Comparison of ENCODE assay signal across 8 mouse cellular contexts in the genomic region with DNA sequence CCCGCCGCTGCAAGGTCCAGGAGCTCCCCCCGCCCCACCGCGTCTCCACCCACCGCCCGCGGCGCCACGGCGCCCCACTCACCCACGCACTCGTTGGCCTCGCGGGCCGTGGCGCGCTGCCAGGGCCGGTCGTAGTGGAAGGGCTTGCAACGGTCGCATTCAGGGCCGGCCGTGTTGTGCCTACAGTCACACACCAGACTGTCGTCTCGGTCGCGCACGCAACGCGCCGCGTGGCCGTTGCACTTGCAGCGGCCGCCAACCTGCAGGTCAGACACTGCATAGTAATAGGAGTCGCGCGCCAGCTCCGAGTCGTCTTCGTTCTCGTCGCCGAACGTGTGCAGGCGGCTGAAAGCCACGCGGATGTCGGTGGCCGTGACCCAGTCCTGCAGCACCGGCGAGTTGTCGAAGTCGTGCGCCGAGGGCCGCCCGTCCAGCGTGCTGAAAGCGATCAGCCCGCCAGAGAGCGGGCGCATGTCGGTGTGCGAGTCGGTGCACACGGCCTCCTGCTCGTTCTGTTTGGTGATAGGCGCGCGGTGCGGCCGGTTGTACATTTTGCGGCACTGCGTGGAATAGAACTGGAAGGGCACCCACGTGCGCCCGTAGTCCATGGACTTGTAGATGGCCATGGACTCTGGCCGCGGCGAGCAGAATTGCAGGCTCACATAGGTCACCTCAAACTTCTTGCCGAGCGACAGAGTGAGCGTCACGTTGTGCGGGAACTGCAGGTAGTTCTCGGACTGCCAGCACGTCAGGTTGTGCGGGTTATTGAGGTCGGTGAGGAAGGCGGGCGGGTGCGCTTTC. TPM values are rescaled to one million over a fixed set of nuclear protein-coding genes. Genes with fewer than 3 reads are reported as not detected.
A peak's percentile ranks its signal among the peaks of the same experiment; 100 is the strongest.
DNase-seq lines count a peak whose midpoint lies in the region; ATAC-seq and TF ChIP-seq lines count a peak whose summit lies in the region.

No protein-coding gene starts in this region.

- TF ChIP-seq CTCF in gastrocnemius, adult 2 months (IDR thresholded peaks at IDR 0.05), result no peak

- 1% methylated on average over 94 of the region's 94 CpGs for WGBS in heart, embryonic 16.5 days
- WGBS in limb, embryonic 10.5 days, result under 1% methylated on average over 93 of the region's 94 CpGs
- WGBS in midbrain, embryonic 16.5 days, result under 1% methylated on average over 92 of the region's 94 CpGs

- intact Hi-C loops in gastrocnemius, adult 2 months (cut with DNase I), result no loop called here
- intact Hi-C loops in gastrocnemius, postnatal 36 days (cut with DNase I), result no loop called here

- peak overlapping the region; percentile 79 for H3K4me3 ChIP-seq in gastrocnemius, adult 2 months
- peak overlapping the region; percentile 85 for H3K4me3 ChIP-seq in heart, embryonic 16.5 days (ENCODE audit: low read length)
- H3K4me3 ChIP-seq in limb, embryonic 10.5 days, result peak overlapping the region; percentile 74
- peak overlapping the region; percentile 61 for H3K4me3 ChIP-seq in midbrain, embryonic 16.5 days (ENCODE audit: low read depth, low read length)

- peak; percentile 56 for DNase-seq in gastrocnemius, adult 2 months
- DNase-seq in gastrocnemius, postnatal 36 days, result no peak
- peak; percentile 33 to 47 for DNase-seq in cerebellum, postnatal 36 days
- peak; percentile 75 for DNase-seq in limb, embryonic 10.5 days (ENCODE audit: low spot score)

- H3K9ac ChIP-seq in heart, embryonic 16.5 days (ENCODE audit: low read length), result peak overlapping the region; percentile 74
- H3K9ac ChIP-seq in midbrain, embryonic 16.5 days (ENCODE audit: low read depth, low read length), result peak overlapping the region; percentile 70

- peaks cover 17% of the 10 kb centered on the region for H3K4me1 ChIP-seq in heart, embryonic 16.5 days (ENCODE audit: control insufficient read depth, insufficient read depth, low read length)
- H3K4me1 ChIP-seq in limb, embryonic 10.5 days, result peaks cover 60% of the 10 kb centered on the region
- H3K4me1 ChIP-seq in midbrain, embryonic 16.5 days (ENCODE audit: control insufficient read depth, insufficient read depth, low read length), result peaks cover 31% of the 10 kb centered on the region

- peak; percentile 47 for ATAC-seq in CD4-positive, CD25-positive, alpha-beta regulatory T cell, adult 4 months
- ATAC-seq in heart, embryonic 16.5 days (replicated peaks; ENCODE audit: extremely low read depth, insufficient read depth, low FRiP score), result no peak
- ATAC-seq in midbrain, embryonic 16.5 days, result peak; percentile 30
- no peak for ATAC-seq in erythroblast, adult 5-6 weeks (replicated peaks; ENCODE audit: low FRiP score, poor library complexity, severe bottlenecking)

- H3K27ac ChIP-seq in gastrocnemius, adult 2 months, result peak overlapping the region; percentile 81; the same call in 1 of the 2 replicates
- H3K27ac ChIP-seq in heart, embryonic 16.5 days (ENCODE audit: low read length), result peak overlapping the region; percentile 34; the same call in 1 of the 2 replicates
- H3K27ac ChIP-seq in limb, embryonic 10.5 days, result peak overlapping the region; percentile 86
- H3K27ac ChIP-seq in midbrain, embryonic 16.5 days (ENCODE audit: low read length), result peak overlapping the region; percentile 53

- peaks cover 28% of the 10 kb centered on the region for H3K27me3 ChIP-seq in heart, embryonic 16.5 days (ENCODE audit: control insufficient read depth, insufficient read depth, low read length)
- H3K27me3 ChIP-seq in limb, embryonic 10.5 days (ENCODE audit: low read depth, poor library complexity, severe bottlenecking), result peaks cover 99% of the 10 kb centered on the region
- H3K27me3 ChIP-seq in midbrain, embryonic 16.5 days (ENCODE audit: control insufficient read depth, insufficient read depth, low read depth, low read length), result peaks cover 39% of the 10 kb centered on the region

- no peaks in the 10 kb centered on the region for H3K9me3 ChIP-seq in heart, embryonic 16.5 days (replicated peaks; ENCODE audit: control insufficient read depth, low read length)
- H3K9me3 ChIP-seq in limb, embryonic 10.5 days (replicated peaks), result no peaks in the 10 kb centered on the region
- H3K9me3 ChIP-seq in midbrain, embryonic 16.5 days (replicated peaks; ENCODE audit: control insufficient read depth, low read length, poor library complexity, severe bottlenecking), result no peaks in the 10 kb centered on the region

- no peaks in the 10 kb centered on the region for H3K36me3 ChIP-seq in heart, embryonic 16.5 days (ENCODE audit: control insufficient read depth, insufficient read depth)
- H3K36me3 ChIP-seq in limb, embryonic 10.5 days, result no peaks in the 10 kb centered on the region
- no peaks in the 10 kb centered on the region for H3K36me3 ChIP-seq in midbrain, embryonic 16.5 days (ENCODE audit: control insufficient read depth, insufficient read depth, low read length)

- H3K4me2 ChIP-seq in heart, embryonic 16.5 days (ENCODE audit: low read depth, low read length), result peak overlapping the region; percentile 93
- H3K4me2 ChIP-seq in midbrain, embryonic 16.5 days (ENCODE audit: low read length), result peak overlapping the region; percentile 93

RNA-seq across cellular contexts. Expression of gene Ntn1, which starts 15.4 kb away (rescaled TPM):
- 1 to 10 TPM; 4.7 to 8.0 TPM for total RNA-seq in gastrocnemius, adult 2 months (2021)
- total RNA-seq in gastrocnemius, postnatal 36 days (2021), result 1 to 10 TPM; 3.6 to 4.1 TPM
- under 1 TPM; 0.63 to 0.90 TPM for polyA plus RNA-seq in CD4-positive, CD25-positive, alpha-beta regulatory T cell, adult 4 months (2017; shearing (Covaris generic))
- 17.7 and 21.3 TPM in 2 replicates for polyA plus RNA-seq in heart, embryonic 16.5 days (2015; fragmentation: Nextera tagmentation; extraction: Ambion mirVana)
- polyA plus RNA-seq in limb, embryonic 10.5 days (2016; fragmentation: Nextera tagmentation; extraction: Ambion mirVana), result 4.8 and 7.7 TPM in 2 replicates
- polyA plus RNA-seq in midbrain, embryonic 16.5 days (2015; fragmentation: Nextera tagmentation; extraction: Ambion mirVana), result 15.8 and 16.1 TPM in 2 replicates
- not detected in 2 replicates for total RNA-seq in erythroblast, adult 5-6 weeks (2015; ENCODE audit: low replicate concordance)
- total RNA-seq in erythroblast, adult 5-6 weeks (2017; ENCODE audit: low replicate concordance), result not detected in 2 replicates

RNA-seq across cellular contexts. Expression of gene Pik3r5, which starts 46.7 kb away (rescaled TPM):
- total RNA-seq in gastrocnemius, adult 2 months (2021), result under 1 TPM; 0.43 to 0.56 TPM
- total RNA-seq in gastrocnemius, postnatal 36 days (2021), result under 1 TPM; 0.56 to 0.57 TPM
- polyA plus RNA-seq in CD4-positive, CD25-positive, alpha-beta regulatory T cell, adult 4 months (2017; shearing (Covaris generic)), result 10 to 100 TPM; 17.9 to 26.3 TPM
- polyA plus RNA-seq in heart, embryonic 16.5 days (2015; fragmentation: Nextera tagmentation; extraction: Ambion mirVana), result 1.3 and 2.5 TPM in 2 replicates
- 1.3 and 1.5 TPM in 2 replicates for polyA plus RNA-seq in limb, embryonic 10.5 days (2016; fragmentation: Nextera tagmentation; extraction: Ambion mirVana)
- 0.21 and 0.24 TPM in 2 replicates for polyA plus RNA-seq in midbrain, embryonic 16.5 days (2015; fragmentation: Nextera tagmentation; extraction: Ambion mirVana)
- total RNA-seq in erythroblast, adult 5-6 weeks (2015; ENCODE audit: low replicate concordance), result 8.3 and 12.5 TPM in 2 replicates
- total RNA-seq in erythroblast, adult 5-6 weeks (2017; ENCODE audit: low replicate concordance), result 2.5 and 7.2 TPM in 2 replicates

Comparison
In these comparisons a context has a peak if more than half of its experiments do, and no peak if none do; other contexts are left out.
1. DNase-seq: peak in gastrocnemius, adult 2 months (single experiment), cerebellum, postnatal 36 days (2 of 2) and limb, embryonic 10.5 days (single experiment); none in gastrocnemius, postnatal 36 days (0 of 2).
2. H3K27ac ChIP-seq: peak in every context shown above with its lines; median percentile 86 in limb, embryonic 10.5 days; 81 in gastrocnemius, adult 2 months; 53 in midbrain, embryonic 16.5 days; 34 in heart, embryonic 16.5 days.
3. ATAC-seq: peak in CD4-positive, CD25-positive, alpha-beta regulatory T cell, adult 4 months (single experiment) and midbrain, embryonic 16.5 days (single experiment); none in heart, embryonic 16.5 days (single experiment) and erythroblast, adult 5-6 weeks (single experiment).
4. Peak in every context shown above with its lines, with median percentiles within 50 percentile points of each other: H3K4me3 ChIP-seq.